In genomic region chr10:62404901-62405300, GRCm38 (mm10) we compare ENCODE assay signal across 8 mouse cellular contexts. TPM values are rescaled to one million over a fixed set of nuclear protein-coding genes. Genes with fewer than 3 reads are reported as not detected.
DNase-seq lines count a peak whose midpoint lies in the region; ATAC-seq and TF ChIP-seq lines count a peak whose summit lies in the region.

No protein-coding gene starts in this region.

- no peak for TF ChIP-seq CTCF in forebrain, postnatal 0 days (IDR thresholded peaks at IDR 0.05; ENCODE audit: low read depth)

- WGBS in forebrain, postnatal 0 days, result 48% methylated on average over 14 of the region's 14 CpGs
- WGBS in hindbrain, embryonic 14.5 days, result 46% methylated on average over 14 of the region's 14 CpGs
- 45% methylated on average over 14 of the region's 14 CpGs for WGBS in midbrain, embryonic 12.5 days

- no peaks in the 10 kb centered on the region for H3K4me1 ChIP-seq in forebrain, postnatal 0 days (ENCODE audit: insufficient read depth)
- no peaks in the 10 kb centered on the region for H3K4me1 ChIP-seq in hindbrain, embryonic 14.5 days (replicated peaks; ENCODE audit: control insufficient read depth, insufficient read depth, low read length)
- peaks cover 6% of the 10 kb centered on the region for H3K4me1 ChIP-seq in midbrain, embryonic 12.5 days

- no peak overlapping the region for H3K4me3 ChIP-seq in forebrain, postnatal 0 days (ENCODE audit: low read depth, low read length)
- H3K4me3 ChIP-seq in hindbrain, embryonic 14.5 days (replicated peaks; ENCODE audit: low read length), result no peak overlapping the region
- 0 out of 2 replicates have a peak overlapping the region, but pooled peaks have one; percentile 3 for H3K4me3 ChIP-seq in midbrain, embryonic 12.5 days

- no peaks in the 10 kb centered on the region; the same call in 1 of the 2 replicates for H3K27me3 ChIP-seq in forebrain, postnatal 0 days (ENCODE audit: insufficient read depth, low read length)
- no peaks in the 10 kb centered on the region for H3K27me3 ChIP-seq in hindbrain, embryonic 14.5 days (ENCODE audit: control insufficient read depth, insufficient read depth, low read length)
- peaks cover 18% of the 10 kb centered on the region for H3K27me3 ChIP-seq in midbrain, embryonic 12.5 days

- H3K9ac ChIP-seq in forebrain, postnatal 0 days, result no peak overlapping the region
- 0 out of 2 replicates have a peak overlapping the region, but pooled peaks have one; percentile 24 for H3K9ac ChIP-seq in hindbrain, embryonic 14.5 days
- H3K9ac ChIP-seq in midbrain, embryonic 12.5 days (replicated peaks), result no peak overlapping the region; the same call in 1 of the 2 replicates

- H3K9me3 ChIP-seq in forebrain, postnatal 0 days (ENCODE audit: low read length), result no peaks in the 10 kb centered on the region
- no peaks in the 10 kb centered on the region for H3K9me3 ChIP-seq in hindbrain, embryonic 14.5 days (ENCODE audit: control insufficient read depth, low read length)
- H3K9me3 ChIP-seq in midbrain, embryonic 12.5 days, result no peaks in the 10 kb centered on the region

- peak; percentile 13 for DNase-seq in ovary, postnatal 14 days (ENCODE audit: low spot score)
- DNase-seq in ovary, adult 18-20 months (ENCODE audit: low spot score), result no peak
- DNase-seq in forebrain, postnatal 0 days, result peak; percentile 35
- no peak for DNase-seq in hindbrain, embryonic 14.5 days (ENCODE audit: low spot score)
- peak; percentile 69 for DNase-seq in thymus, postnatal 25 days

- peak; percentile 53 for ATAC-seq in forebrain, postnatal 0 days
- ATAC-seq in hindbrain, embryonic 14.5 days (ENCODE audit: low FRiP score), result no peak
- no peak for ATAC-seq in midbrain, embryonic 12.5 days (ENCODE audit: low FRiP score, low read depth)
- no peak for ATAC-seq in megakaryocyte progenitor cell, adult 5-6 weeks (replicated peaks; ENCODE audit: poor library complexity)
- no peak for ATAC-seq in erythroblast, adult 5-6 weeks (replicated peaks; ENCODE audit: low FRiP score, poor library complexity, severe bottlenecking)

- peak overlapping the region; percentile 17; the same call in 1 of the 2 replicates for H3K4me2 ChIP-seq in forebrain, postnatal 0 days (ENCODE audit: low read depth)
- H3K4me2 ChIP-seq in hindbrain, embryonic 14.5 days (replicated peaks), result peak overlapping the region; percentile 35
- H3K4me2 ChIP-seq in midbrain, embryonic 12.5 days (replicated peaks), result peak overlapping the region; percentile 27

- H3K36me3 ChIP-seq in forebrain, postnatal 0 days (ENCODE audit: insufficient read depth), result no peaks in the 10 kb centered on the region
- no peaks in the 10 kb centered on the region for H3K36me3 ChIP-seq in hindbrain, embryonic 14.5 days (replicated peaks; ENCODE audit: control insufficient read depth, insufficient read depth)
- no peaks in the 10 kb centered on the region for H3K36me3 ChIP-seq in midbrain, embryonic 12.5 days

- H3K27ac ChIP-seq in forebrain, postnatal 0 days (ENCODE audit: low read depth, low read length), result no peak overlapping the region
- no peak overlapping the region for H3K27ac ChIP-seq in hindbrain, embryonic 14.5 days
- no peak overlapping the region for H3K27ac ChIP-seq in midbrain, embryonic 12.5 days (replicated peaks)

RNA-seq across cellular contexts. Expression of gene Hkdc1, which starts 17.4 kb away (rescaled TPM):
- 0.23 and 0.57 TPM in 2 replicates for total RNA-seq in forebrain, postnatal 0 days (2014; rRNA removed)
- 0.31 and 0.33 TPM in 2 replicates for polyA plus RNA-seq in forebrain, postnatal 0 days (2015; fragmentation: Nextera tagmentation; extraction: Ambion mirVana)
- polyA plus RNA-seq in hindbrain, embryonic 14.5 days (2014; fragmentation: Nextera tagmentation; extraction: Ambion mirVana), result 0.34 and 0.59 TPM in 2 replicates
- polyA plus RNA-seq in midbrain, embryonic 12.5 days (2016; fragmentation: Nextera tagmentation; extraction: Ambion mirVana), result 0.18 and 0.52 TPM in 2 replicates
- not detected in 2 replicates for total RNA-seq in megakaryocyte progenitor cell, adult 5-6 weeks (2015)
- total RNA-seq in megakaryocyte progenitor cell, adult 5-6 weeks (2017), result not detected in 2 replicates
- total RNA-seq in erythroblast, adult 5-6 weeks (2015; ENCODE audit: low replicate concordance), result 0.58 TPM in 1 of 2 replicates, not detected in the other
- 0.70 TPM in 1 of 2 replicates, not detected in the other for total RNA-seq in erythroblast, adult 5-6 weeks (2017; ENCODE audit: low replicate concordance)

RNA-seq across cellular contexts. Expression of gene Hk1, which starts 25.2 kb away (rescaled TPM):
- 86.2 and 90.1 TPM in 2 replicates for total RNA-seq in forebrain, postnatal 0 days (2014; rRNA removed)
- polyA plus RNA-seq in forebrain, postnatal 0 days (2015; fragmentation: Nextera tagmentation; extraction: Ambion mirVana), result 109 and 140 TPM in 2 replicates
- 89.9 and 105 TPM in 2 replicates for polyA plus RNA-seq in hindbrain, embryonic 14.5 days (2014; fragmentation: Nextera tagmentation; extraction: Ambion mirVana)
- polyA plus RNA-seq in midbrain, embryonic 12.5 days (2016; fragmentation: Nextera tagmentation; extraction: Ambion mirVana), result 40.6 and 44.5 TPM in 2 replicates
- 30.9 and 37.2 TPM in 2 replicates for total RNA-seq in megakaryocyte progenitor cell, adult 5-6 weeks (2015)
- total RNA-seq in megakaryocyte progenitor cell, adult 5-6 weeks (2017), result 86.2 and 116 TPM in 2 replicates
- 35.5 and 52.0 TPM in 2 replicates for total RNA-seq in erythroblast, adult 5-6 weeks (2015; ENCODE audit: low replicate concordance)
- total RNA-seq in erythroblast, adult 5-6 weeks (2017; ENCODE audit: low replicate concordance), result 105 and 158 TPM in 2 replicates

RNA-seq across cellular contexts. Expression of gene 4930507D05Rik, which starts 44.4 kb away (rescaled TPM):
- 2.0 and 2.2 TPM in 2 replicates for total RNA-seq in forebrain, postnatal 0 days (2014; rRNA removed)
- 0.98 and 1.5 TPM in 2 replicates for polyA plus RNA-seq in forebrain, postnatal 0 days (2015; fragmentation: Nextera tagmentation; extraction: Ambion mirVana)
- 1.3 and 1.8 TPM in 2 replicates for polyA plus RNA-seq in hindbrain, embryonic 14.5 days (2014; fragmentation: Nextera tagmentation; extraction: Ambion mirVana)
- polyA plus RNA-seq in midbrain, embryonic 12.5 days (2016; fragmentation: Nextera tagmentation; extraction: Ambion mirVana), result 1.1 and 1.3 TPM in 2 replicates
- total RNA-seq in megakaryocyte progenitor cell, adult 5-6 weeks (2015), result 1.6 and 2.0 TPM in 2 replicates
- 1.1 and 2.0 TPM in 2 replicates for total RNA-seq in megakaryocyte progenitor cell, adult 5-6 weeks (2017)
- not detected in 2 replicates for total RNA-seq in erythroblast, adult 5-6 weeks (2015; ENCODE audit: low replicate concordance)
- not detected in 2 replicates for total RNA-seq in erythroblast, adult 5-6 weeks (2017; ENCODE audit: low replicate concordance)

RNA-seq across cellular contexts. Expression of gene Supv3l1, which starts 44.6 kb away (rescaled TPM):
- total RNA-seq in forebrain, postnatal 0 days (2014; rRNA removed), result 23.5 and 26.0 TPM in 2 replicates
- 13.2 and 15.8 TPM in 2 replicates for polyA plus RNA-seq in forebrain, postnatal 0 days (2015; fragmentation: Nextera tagmentation; extraction: Ambion mirVana)
- 18.8 and 20.5 TPM in 2 replicates for polyA plus RNA-seq in hindbrain, embryonic 14.5 days (2014; fragmentation: Nextera tagmentation; extraction: Ambion mirVana)
- 27.9 and 29.2 TPM in 2 replicates for polyA plus RNA-seq in midbrain, embryonic 12.5 days (2016; fragmentation: Nextera tagmentation; extraction: Ambion mirVana)
- 38.1 and 47.5 TPM in 2 replicates for total RNA-seq in megakaryocyte progenitor cell, adult 5-6 weeks (2015)
- 41.8 and 46.6 TPM in 2 replicates for total RNA-seq in megakaryocyte progenitor cell, adult 5-6 weeks (2017)
- 9.4 and 9.8 TPM in 2 replicates for total RNA-seq in erythroblast, adult 5-6 weeks (2015; ENCODE audit: low replicate concordance)
- total RNA-seq in erythroblast, adult 5-6 weeks (2017; ENCODE audit: low replicate concordance), result 7.8 and 15.6 TPM in 2 replicates

Comparison
In these comparisons a context has a peak if more than half of its experiments do, and no peak if none do; other contexts are left out.
1. DNase-seq: peak in ovary, postnatal 14 days (single experiment), forebrain, postnatal 0 days (single experiment) and thymus, postnatal 25 days (single experiment); none in ovary, adult 18-20 months (single experiment) and hindbrain, embryonic 14.5 days (single experiment).
2. Peak in every context shown above with its lines, with median percentiles within 50 percentile points of each other: H3K4me2 ChIP-seq.